Mouse (Mus musculus) cerebellum, adult 9-10 months (tissue): Measurements from ENCODE around the gene Gm14399.
A peak's percentile ranks its signal among the peaks of the same experiment; 100 is the strongest.
"Not testable (repeated sequence)": the region's sequence is repeated elsewhere in the genome, so short reads cannot be mapped to it uniquely, and the experiment has no call there.

Experiments used
- DNase-seq: peaks from one replicate; pipeline ENCODE4 v3.0.0; 2022

Gm14399 gene

GRCm38 (mm10) chr2:175141993-175142295, at the start of gene Gm14399:
Gene Gm14399, minus strand, starts transcription at chr2:175142012.
- DNase-seq = not testable (repeated sequence)

GRCm38 (mm10) chr2:175179008-175179407, 37.2 kb upstream of the Gm14399 start:
- DNase-seq = not testable (repeated sequence)

GRCm38 (mm10) chr2:175176312-175176711, 34.5 kb upstream of the Gm14399 start:
- DNase-seq = no peak

GRCm38 (mm10) chr2:175175401-175176180, 33.8 kb upstream of the Gm14399 start, which contains the start of gene Gm14443:
Gene Gm14443, minus strand, starts transcription at chr2:175175871.
- DNase-seq = not testable (repeated sequence)

GRCm38 (mm10) chr2:175174058-175174457, 32.2 kb upstream of the Gm14399 start:
- DNase-seq = not testable (repeated sequence)

- DNase-seq = not testable (repeated sequence)
These were observed 31.2 kb upstream of the Gm14399 start for GRCm38 (mm10) chr2:175172906-175173595.

GRCm38 (mm10) chr2:175172123-175172522, 30.3 kb upstream of the Gm14399 start:
- DNase-seq = no peak

GRCm38 (mm10) chr2:175166870-175167269, 25.1 kb upstream of the Gm14399 start:
- not testable (repeated sequence) for DNase-seq

GRCm38 (mm10) chr2:175165110-175165509, 23.3 kb upstream of the Gm14399 start:
- not testable (repeated sequence) for DNase-seq

GRCm38 (mm10) chr2:175161438-175161837, 19.6 kb upstream of the Gm14399 start:
- not testable (repeated sequence) for DNase-seq

GRCm38 (mm10) chr2:175158642-175159041, 16.8 kb upstream of the Gm14399 start:
- DNase-seq = no peak

GRCm38 (mm10) chr2:175156696-175157095, 14.9 kb upstream of the Gm14399 start:
- no peak for DNase-seq

- peak; percentile 48 for DNase-seq
These were observed 457 bp downstream of the Gm14399 start for GRCm38 (mm10) chr2:175141118-175141992.

GRCm38 (mm10) chr2:175140624-175141023, 1.2 kb downstream of the Gm14399 start:
- not testable (repeated sequence) for DNase-seq
